Mouse (Mus musculus): ENCODE results near the gene Cmss1. TPM values are rescaled to one million over a fixed set of nuclear protein-coding genes. Genes with fewer than 3 reads are reported as not detected.

The Cmss1 gene
- total RNA-seq (2021), result 10 to 100 TPM; 14.1 to 17.6 TPM

- intact Hi-C loops (cut with DNase I), result no loop called here
Observed at GRCm38 (mm10) chr16:57606444-57607227, at the start of gene Cmss1. TSS of gene Cmss1 (minus strand) at chr16:57606864.

GRCm38 (mm10) chr16:57649888-57650287 is 43.2 kb upstream of the Cmss1 start:
- peak in 1 of 2 experiments; percentile 59 for DNase-seq (ENCODE audit: extremely low spot score in 1 of 2, low spot score in 2 of 2)
- intact Hi-C loops (cut with DNase I), result no loop called here

More at GRCm38 (mm10) chr16:57606444-57607227, at the start of gene Cmss1:
- DNase-seq (ENCODE audit: extremely low spot score in 1 of 2, low spot score in 2 of 2), result peak; percentile 63 to 90

- DNase-seq (ENCODE audit: extremely low spot score in 1 of 2, low spot score in 2 of 2), result no peak
- intact Hi-C loops (cut with DNase I), result no loop called here
Observed at GRCm38 (mm10) chr16:57641346-57641885, 34.8 kb upstream of the Cmss1 start.

DNA sequence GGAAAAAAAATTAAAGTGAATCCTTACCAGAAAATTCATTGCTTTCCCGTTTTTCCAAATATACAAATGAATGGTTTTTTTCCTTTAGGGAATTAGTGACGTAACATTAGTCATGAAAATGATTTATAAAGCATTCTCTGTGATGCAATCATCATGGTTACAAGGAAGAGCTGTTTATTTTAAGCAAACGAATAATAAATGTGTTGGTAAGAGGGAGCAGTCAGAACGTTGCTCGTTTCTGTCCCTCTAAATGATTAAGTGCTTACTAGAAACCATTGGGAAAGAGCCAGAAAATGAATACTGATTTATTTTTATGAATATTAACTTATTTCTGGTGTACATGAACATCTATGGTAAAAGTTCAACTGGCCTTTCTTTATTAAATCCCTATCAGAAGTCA is 28.1 kb upstream of the Cmss1 start:
- no peak for DNase-seq (ENCODE audit: extremely low spot score in 1 of 2, low spot score in 2 of 2)
- intact Hi-C loops (cut with DNase I), result loop anchor here (5.0 kb wide), 1 partner anchor 648 kb away; no protein-coding TSS in a partner anchor

- DNase-seq (ENCODE audit: extremely low spot score in 1 of 2, low spot score in 2 of 2), result peak; percentile 52 to 74
Observed at GRCm38 (mm10) chr16:57634191-57634590, 27.5 kb upstream of the Cmss1 start.

GRCm38 (mm10) chr16:57611768-57612167 is 5.1 kb upstream of the Cmss1 start:
- peak; percentile 23 to 29 for DNase-seq (ENCODE audit: extremely low spot score in 1 of 2, low spot score in 2 of 2)
- intact Hi-C loops (cut with DNase I), result no loop called here

More at GRCm38 (mm10) chr16:57634191-57634590, 27.5 kb upstream of the Cmss1 start:
- intact Hi-C loops (cut with DNase I), result loop anchor here (5.0 kb wide), 1 partner anchor 648 kb away; no protein-coding TSS in a partner anchor

GRCm38 (mm10) chr16:57601031-57601430 is 5.6 kb downstream of the Cmss1 start:
- intact Hi-C loops (cut with DNase I), result no loop called here
- no peak for DNase-seq (ENCODE audit: extremely low spot score in 1 of 2, low spot score in 2 of 2)

- intact Hi-C loops (cut with DNase I), result loop anchor here (10.0 kb wide), 1 partner anchor 233 kb away; no protein-coding TSS in a partner anchor
- no peak for DNase-seq (ENCODE audit: extremely low spot score in 1 of 2, low spot score in 2 of 2)
Observed at GRCm38 (mm10) chr16:57597295-57597957, 9.2 kb downstream of the Cmss1 start.

DNA sequence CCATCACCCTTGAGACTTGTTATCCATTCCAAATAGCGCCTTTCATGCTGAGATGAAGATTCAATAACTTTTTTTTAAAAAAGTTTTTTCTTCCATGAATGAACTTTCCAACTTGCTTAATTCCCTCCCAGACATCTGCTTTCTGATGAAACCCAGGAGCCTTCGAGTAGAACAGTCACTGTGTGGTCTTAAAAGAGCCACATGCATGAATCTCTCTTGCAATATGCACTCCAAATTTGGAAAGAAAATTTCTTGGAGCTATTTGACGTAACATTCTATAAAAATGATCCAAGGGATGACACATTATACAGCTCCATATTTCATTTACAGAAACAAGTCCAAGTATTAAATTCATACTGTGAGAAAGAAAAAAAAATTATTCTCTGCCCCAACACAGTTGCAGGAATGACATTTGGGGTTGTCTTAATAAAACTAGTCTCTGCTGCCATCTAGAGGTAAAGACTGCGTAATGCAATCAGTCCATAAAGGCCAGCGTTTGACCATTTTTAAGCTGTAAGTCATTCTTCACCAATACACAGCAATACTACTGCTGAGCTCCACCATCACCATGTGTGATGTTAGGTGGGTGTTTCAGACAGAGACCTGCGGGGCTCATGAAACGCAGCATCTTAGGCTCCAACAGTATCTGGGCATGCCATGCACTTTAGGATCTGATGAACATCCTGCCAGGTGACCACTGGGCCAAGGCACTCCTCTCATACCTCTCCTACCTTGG is 13.1 kb downstream of the Cmss1 start:
- peak in 1 of 2 experiments; percentile 57 for DNase-seq (ENCODE audit: extremely low spot score in 1 of 2, low spot score in 2 of 2)
- intact Hi-C loops (cut with DNase I), result loop anchor here (5.0 to 10.0 kb wide), 2 partner anchors 229 to 351 kb away; no protein-coding TSS in a partner anchor

- intact Hi-C loops (cut with DNase I), result no loop called here
- DNase-seq (ENCODE audit: extremely low spot score in 1 of 2, low spot score in 2 of 2), result no peak
Observed at GRCm38 (mm10) chr16:57585201-57585600, 21.5 kb downstream of the Cmss1 start.

DNA sequence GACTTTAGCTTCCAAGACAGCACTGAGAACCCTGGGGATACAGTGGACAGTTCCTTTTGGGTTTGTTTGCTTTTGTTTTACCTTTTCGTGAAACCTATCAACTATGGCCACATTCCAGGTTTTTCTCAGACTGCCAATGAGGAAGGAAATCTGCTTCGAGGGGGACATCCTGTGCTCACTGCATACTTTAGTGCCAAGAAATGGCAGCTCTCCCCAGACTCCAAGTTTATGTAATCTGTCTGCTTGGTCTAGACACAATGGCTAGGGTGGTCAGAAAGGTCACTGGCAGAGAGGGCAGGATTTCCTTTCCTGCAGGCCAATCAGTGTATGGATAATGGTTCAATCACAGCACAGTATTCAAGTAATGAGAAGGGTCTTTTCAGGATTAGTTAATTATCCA is 24.7 kb downstream of the Cmss1 start:
- intact Hi-C loops (cut with DNase I), result no loop called here
- DNase-seq (ENCODE audit: extremely low spot score in 1 of 2, low spot score in 2 of 2), result peak in 1 of 2 experiments; percentile 25

DNA sequence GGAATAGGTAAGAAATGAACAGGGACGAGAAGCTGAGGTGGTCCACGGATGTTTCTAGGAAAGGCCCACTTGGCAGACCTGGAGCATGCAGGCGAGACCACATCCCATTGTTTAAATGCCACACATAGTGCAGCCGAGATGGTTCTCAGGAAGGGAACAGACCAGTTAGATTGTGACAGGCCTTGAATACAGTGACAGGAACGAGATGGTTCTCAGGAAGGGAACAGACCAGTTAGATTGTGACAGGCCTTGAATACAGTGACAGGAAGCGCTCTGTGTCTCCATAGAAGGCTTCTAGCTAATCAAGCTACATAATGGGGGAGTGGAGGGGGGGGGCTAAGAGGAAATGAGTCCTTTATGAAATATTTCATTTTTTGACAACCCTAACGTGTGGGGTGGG is 26.6 kb downstream of the Cmss1 start:
- DNase-seq (ENCODE audit: extremely low spot score in 1 of 2, low spot score in 2 of 2), result no peak
- intact Hi-C loops (cut with DNase I), result no loop called here

DNA sequence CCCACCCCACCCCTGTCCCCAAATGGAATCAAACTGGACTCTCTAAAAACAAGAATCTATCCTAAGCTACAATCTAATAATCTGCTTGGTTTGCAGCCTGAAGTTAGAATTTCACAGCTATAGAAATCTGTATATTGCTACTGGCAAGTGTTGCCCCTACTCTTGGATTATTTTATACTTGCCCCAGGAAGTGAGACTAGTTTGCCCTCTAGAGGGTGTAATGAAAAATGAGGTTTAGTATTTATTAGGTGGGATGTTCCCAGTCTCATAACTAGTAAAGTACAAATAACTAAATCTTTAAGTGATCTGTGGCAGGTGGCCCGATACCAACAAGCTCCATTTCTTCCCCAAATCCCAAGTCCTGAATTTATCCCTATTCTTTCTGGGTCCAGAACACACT is 29.1 kb downstream of the Cmss1 start:
- DNase-seq (ENCODE audit: extremely low spot score in 1 of 2, low spot score in 2 of 2), result no peak
- intact Hi-C loops (cut with DNase I), result loop anchor here (5.0 kb wide), 1 partner anchor 335 kb away; no protein-coding TSS in a partner anchor

DNA sequence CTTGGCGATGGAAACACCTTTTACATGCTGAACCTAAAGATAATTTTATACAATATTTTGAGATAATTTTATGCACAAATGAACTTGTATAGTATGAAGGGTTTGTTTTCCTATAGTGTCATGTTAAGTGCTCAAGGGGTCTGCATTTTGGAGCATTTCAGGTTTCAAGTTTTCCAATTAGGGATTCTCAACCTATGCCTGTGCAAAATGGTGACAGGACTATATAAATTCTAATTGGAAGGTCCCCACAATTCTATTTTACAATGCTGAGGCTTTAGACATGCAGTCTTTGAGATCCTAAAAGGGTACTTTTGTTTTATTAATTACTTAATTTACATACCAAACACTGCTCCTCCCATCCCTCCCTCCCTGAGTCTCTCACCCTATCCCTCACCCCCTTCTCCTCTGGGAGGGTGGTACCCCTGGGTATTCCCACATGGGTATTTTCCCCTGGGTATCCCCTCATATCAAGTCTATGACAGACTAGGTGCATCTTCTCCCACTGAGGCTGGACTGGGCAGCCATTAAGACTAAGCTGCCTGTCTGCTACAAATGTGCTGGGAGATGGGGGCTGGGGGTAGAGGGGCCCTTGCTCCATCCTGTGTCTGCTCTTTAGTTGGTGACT is 30.8 kb downstream of the Cmss1 start:
- DNase-seq (ENCODE audit: extremely low spot score in 1 of 2, low spot score in 2 of 2), result no peak
- intact Hi-C loops (cut with DNase I), result loop anchor here (5.0 kb wide), 1 partner anchor 334 kb away; no protein-coding TSS in a partner anchor

DNA sequence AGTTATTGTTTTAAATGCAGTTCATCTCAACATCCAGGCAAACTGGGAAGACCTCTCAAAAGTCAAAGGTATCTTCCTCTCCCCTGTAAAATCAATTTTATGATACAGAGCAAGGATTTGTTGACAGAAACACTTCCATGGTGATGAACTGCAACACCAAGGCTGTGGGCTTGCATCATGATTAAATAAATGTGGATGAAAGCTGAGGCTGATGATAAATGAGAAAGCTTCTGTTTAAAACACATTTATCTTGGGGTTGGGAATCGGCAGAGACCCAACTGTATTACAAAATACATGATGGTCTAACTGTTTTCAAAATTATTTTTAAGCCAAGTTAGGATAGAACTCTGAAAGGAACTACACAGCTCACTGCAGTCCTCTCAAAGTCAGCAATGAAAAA is 32.8 kb downstream of the Cmss1 start:
- intact Hi-C loops (cut with DNase I), result no loop called here
- no peak for DNase-seq (ENCODE audit: extremely low spot score in 1 of 2, low spot score in 2 of 2)

DNA sequence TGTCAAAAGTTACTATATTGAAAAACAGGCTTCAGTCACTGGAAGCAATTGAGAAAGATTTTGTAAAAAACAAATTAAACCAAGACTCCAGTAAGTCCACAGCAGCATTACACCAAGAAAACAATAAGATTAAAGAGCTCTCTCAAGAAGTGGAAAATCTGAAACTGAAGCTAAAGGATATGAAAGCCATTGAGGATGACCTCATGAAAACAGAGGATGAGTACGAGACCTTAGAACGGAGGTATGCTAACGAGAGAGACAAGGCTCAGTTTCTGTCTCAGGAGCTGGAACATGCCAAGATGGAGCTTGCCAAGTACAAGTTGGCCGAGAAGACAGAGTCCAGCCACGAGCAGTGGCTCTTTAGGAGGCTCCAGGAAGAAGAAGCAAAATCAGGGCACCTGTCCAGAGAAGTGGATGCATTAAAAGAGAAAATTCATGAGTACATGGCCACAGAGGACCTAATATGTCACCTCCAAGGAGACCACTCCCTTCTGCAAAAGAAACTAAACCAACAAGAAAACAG is 35.8 kb downstream of the Cmss1 start:
- DNase-seq (ENCODE audit: extremely low spot score in 1 of 2, low spot score in 2 of 2), result no peak

DNA sequence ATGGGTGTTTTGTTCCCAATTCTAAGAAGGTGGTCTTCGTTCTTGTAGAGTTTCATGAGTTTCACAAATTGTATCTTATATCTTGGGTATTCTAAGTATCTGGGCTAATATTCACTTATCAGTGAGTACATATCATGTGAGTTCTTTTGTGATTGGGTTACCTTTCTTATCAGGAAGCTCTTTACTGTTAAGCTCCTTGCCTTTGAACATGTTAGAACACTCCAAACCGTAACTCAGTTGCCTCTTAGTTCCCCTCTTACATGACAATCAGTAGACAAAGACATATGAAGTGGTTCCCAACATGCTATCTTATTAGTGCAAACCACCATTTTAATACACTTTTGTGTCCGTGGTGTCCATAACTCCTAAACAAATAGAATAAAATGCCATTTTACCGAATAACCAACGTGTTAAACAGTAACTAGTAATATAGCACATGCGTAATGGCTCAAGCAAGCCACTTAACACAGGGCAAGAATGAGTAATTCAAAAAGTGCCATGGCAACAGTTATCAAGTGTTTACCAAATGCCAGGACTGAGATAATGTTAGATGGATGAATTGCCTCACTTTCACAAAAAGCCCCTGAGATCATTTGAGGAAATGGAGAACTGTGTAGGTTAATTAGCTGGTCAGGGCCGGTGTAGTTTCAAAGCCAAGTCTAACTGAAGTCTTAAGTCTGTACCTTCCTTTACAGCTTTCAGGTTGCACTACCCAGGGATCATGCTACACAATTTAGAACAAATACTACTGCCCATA is 37.8 kb downstream of the Cmss1 start:
- no peak for DNase-seq (ENCODE audit: extremely low spot score in 1 of 2, low spot score in 2 of 2)
- intact Hi-C loops (cut with DNase I), result no loop called here

More for the DNA sequence above, 35.8 kb downstream of the Cmss1 start:
- intact Hi-C loops (cut with DNase I), result no loop called here

All from left cerebral cortex, postnatal 10 days (tissue).